Mouse (Mus musculus): ENCODE measurements around the gene Atp6v1c2.

Gene Atp6v1c2

GRCm38 (mm10) chr12:17256905-17257304, 72.3 kb downstream of the Atp6v1c2 start:
- DNase-seq (ENCODE audit: low spot score): peak; percentile 88

GRCm38 (mm10) chr12:17255602-17256001, 73.6 kb downstream of the Atp6v1c2 start:
- peak; percentile 60 for DNase-seq (ENCODE audit: low spot score)

GRCm38 (mm10) chr12:17253069-17253468, 76.1 kb downstream of the Atp6v1c2 start:
- DNase-seq (ENCODE audit: low spot score): peak; percentile 84

- DNase-seq (ENCODE audit: low spot score): no peak
Measured at GRCm38 (mm10) chr12:17250962-17251361, 78.2 kb downstream of the Atp6v1c2 start.

GRCm38 (mm10) chr12:17242041-17242440, 87.1 kb downstream of the Atp6v1c2 start:
- DNase-seq (ENCODE audit: low spot score): peak; percentile 46

- no peak for DNase-seq (ENCODE audit: low spot score)
Measured at GRCm38 (mm10) chr12:17241614-17242013, 87.5 kb downstream of the Atp6v1c2 start.

GRCm38 (mm10) chr12:17241016-17241415, 88.1 kb downstream of the Atp6v1c2 start:
- no peak for DNase-seq (ENCODE audit: low spot score)

- DNase-seq (ENCODE audit: low spot score): no peak
Measured at GRCm38 (mm10) chr12:17239428-17239688, 89.8 kb downstream of the Atp6v1c2 start.

- DNase-seq (ENCODE audit: low spot score): no peak
Measured at GRCm38 (mm10) chr12:17238588-17239427, 90.4 kb downstream of the Atp6v1c2 start.

- no peak for DNase-seq (ENCODE audit: low spot score)
Measured at GRCm38 (mm10) chr12:17235535-17236313, 93.4 kb downstream of the Atp6v1c2 start.

All from retina, embryonic 14.5 days (tissue).